In the genomic region with DNA sequence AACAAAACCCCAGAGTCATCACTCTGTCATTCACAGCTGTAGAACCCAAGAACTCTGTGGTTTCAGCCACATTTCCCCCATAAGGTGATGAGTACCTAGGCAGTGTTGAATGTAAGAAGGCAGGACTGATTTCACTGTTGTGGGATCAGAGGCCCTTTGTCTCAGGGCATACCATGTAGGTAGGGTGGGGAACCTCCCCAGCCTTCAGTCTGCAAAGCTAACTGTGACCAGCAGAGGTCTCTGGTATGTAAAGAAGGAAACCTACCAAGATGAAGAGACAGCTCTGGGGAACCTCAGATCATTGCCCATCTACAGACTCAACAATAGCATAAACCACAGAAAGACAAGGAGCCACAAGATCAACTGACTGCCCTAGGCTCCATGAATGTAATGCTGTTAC, we compare ENCODE assay signal across 10 mouse cellular contexts. TPM values are rescaled to one million over a fixed set of nuclear protein-coding genes. Genes with fewer than 3 reads are reported as not detected.
DNase-seq lines count a peak whose midpoint lies in the region; ATAC-seq and TF ChIP-seq lines count a peak whose summit lies in the region.
"Had no signal": no experiment of that assay in that cellular context is flagged by ENCODE, and none has a peak within 500 bp of the region (broad histone marks: within the 10 kb centered on the region; RNA-seq: fewer than 3 reads in every experiment).

No protein-coding gene starts in this region.

- no peaks in the 10 kb centered on the region for H3K9me3 ChIP-seq in hindbrain, postnatal 0 days (ENCODE audit: low read length)
- H3K9me3 ChIP-seq: limb, embryonic 12.5 days had no signal

- H3K27ac ChIP-seq in liver, adult 2 months (replicated peaks; ENCODE audit: insufficient read depth, low read depth, low read length): no peak overlapping the region
- H3K27ac ChIP-seq in bone marrow, adult 2 months (ENCODE audit: control insufficient read depth, insufficient read depth, low read depth, low read length, poor library complexity): no peak overlapping the region
- no peak overlapping the region for H3K27ac ChIP-seq in hindbrain, postnatal 0 days
- H3K27ac ChIP-seq: limb, embryonic 12.5 days had no signal

- ATAC-seq in hindbrain, postnatal 0 days: no peak
- no peak for ATAC-seq in erythroid progenitor cell, adult 5-6 weeks (replicated peaks; ENCODE audit: low FRiP score, poor library complexity, severe bottlenecking)

- H3K4me1 ChIP-seq in liver, adult 2 months (ENCODE audit: control insufficient read depth, insufficient read depth, low read length): no peaks in the 10 kb centered on the region
- H3K4me1 ChIP-seq in bone marrow, adult 2 months (ENCODE audit: control insufficient read depth, insufficient read depth, low read length): no peaks in the 10 kb centered on the region; the same call in 1 of the 2 replicates
- H3K4me1 ChIP-seq in hindbrain, postnatal 0 days (ENCODE audit: insufficient read depth, low read length): no peaks in the 10 kb centered on the region
- H3K4me1 ChIP-seq: limb, embryonic 12.5 days had no signal

- DNase-seq in adrenal gland, adult (ENCODE audit: inconsistent age in 2 of 2, low spot score in 1 of 2): peak; percentile 34 to 77
- no peak for DNase-seq in adrenal gland, adult 8-10 months
- peak; percentile 6 for DNase-seq in liver, adult 2 months (ENCODE audit: extremely low read depth, low read depth, low spot score)
- no peak for DNase-seq in liver
- DNase-seq in hindbrain, postnatal 0 days (ENCODE audit: low spot score): peak; percentile 50
- DNase-seq in right cerebral cortex, postnatal 14 days: peak; percentile 22

- peak; percentile 26; the same call in 1 of the 2 replicates for TF ChIP-seq CTCF in liver, adult 2 months (IDR thresholded peaks at IDR 0.05; ENCODE audit: low read depth, low read length)
- peak; percentile 38; the same call in 1 of the 2 replicates for TF ChIP-seq CTCF in bone marrow, adult 2 months (IDR thresholded peaks at IDR 0.05; ENCODE audit: control insufficient read depth, insufficient read depth, low read length)
- peak; percentile 62 for TF ChIP-seq CTCF in hindbrain, postnatal 0 days (IDR thresholded peaks at IDR 0.05; ENCODE audit: low read depth)

- no peak overlapping the region for H3K9ac ChIP-seq in liver, adult 2 months (ENCODE audit: low read depth, low read length)
- no peak overlapping the region for H3K9ac ChIP-seq in hindbrain, postnatal 0 days (replicated peaks; ENCODE audit: low read length)
- H3K9ac ChIP-seq: limb, embryonic 12.5 days had no signal

- no peaks in the 10 kb centered on the region for H3K27me3 ChIP-seq in liver, adult 2 months (ENCODE audit: control insufficient read depth, insufficient read depth, low read length)
- no peaks in the 10 kb centered on the region for H3K27me3 ChIP-seq in hindbrain, postnatal 0 days (ENCODE audit: insufficient read depth, low read length)
- H3K27me3 ChIP-seq: limb, embryonic 12.5 days had no signal

- no peaks in the 10 kb centered on the region for H3K79me2 ChIP-seq in liver, adult 2 months (ENCODE audit: control insufficient read depth, insufficient read depth, low read length)

- H3K36me3 ChIP-seq in liver, adult 2 months (ENCODE audit: control insufficient read depth, insufficient read depth, low read length): no peaks in the 10 kb centered on the region
- no peaks in the 10 kb centered on the region for H3K36me3 ChIP-seq in hindbrain, postnatal 0 days (ENCODE audit: insufficient read depth, low read length)
- H3K36me3 ChIP-seq: limb, embryonic 12.5 days had no signal

- H3K4me2 ChIP-seq in hindbrain, postnatal 0 days (ENCODE audit: low read depth, low read length): no peak overlapping the region
- H3K4me2 ChIP-seq: limb, embryonic 12.5 days had no signal

- no peak overlapping the region for H3K4me3 ChIP-seq in liver, adult 2 months (ENCODE audit: insufficient read depth, low read depth, low read length)
- no peak overlapping the region for H3K4me3 ChIP-seq in bone marrow, adult 2 months (replicated peaks; ENCODE audit: control insufficient read depth, low read depth, low read length)
- no peak overlapping the region for H3K4me3 ChIP-seq in hindbrain, postnatal 0 days (ENCODE audit: low read length)
- H3K4me3 ChIP-seq: limb, embryonic 12.5 days had no signal

- no peak for TF ChIP-seq POLR2A in liver, adult 2 months (IDR thresholded peaks at IDR 0.05; ENCODE audit: extremely low read depth, insufficient read depth, low read length)
- no peak for TF ChIP-seq POLR2A in bone marrow, adult 2 months (IDR thresholded peaks at IDR 0.05; ENCODE audit: borderline replicate concordance, control insufficient read depth, low read depth, low read length)

RNA-seq across cellular contexts. Expression of a gene that starts 36.4 kb away (rescaled TPM):
- not detected for total RNA-seq in adrenal gland, adult 8-10 months (2022)
- total RNA-seq in liver, adult 2 months (2014; rRNA removed): not detected in 2 replicates
- polyA plus RNA-seq in liver, adult 2 months (2012; rRNA removed): not detected in 2 replicates
- polyA plus RNA-seq in bone marrow, adult 2 months (2011; ENCODE audit: insufficient read depth, insufficient read length, low replicate concordance, missing spikeins): not detected in 2 replicates
- total RNA-seq in hindbrain, postnatal 0 days (2014; rRNA removed): 0.89 TPM in 1 of 2 replicates, not detected in the other
- polyA plus RNA-seq in hindbrain, postnatal 0 days (2015; fragmentation: Nextera tagmentation; extraction: Ambion mirVana): 0.25 and 0.39 TPM in 2 replicates
- 2.2 TPM in 1 of 2 replicates, not detected in the other for total RNA-seq in erythroid progenitor cell, adult 5-6 weeks (2015; ENCODE audit: low replicate concordance)
- not detected in 2 replicates for total RNA-seq in erythroid progenitor cell, adult 5-6 weeks (2017; ENCODE audit: low replicate concordance)
- polyA plus RNA-seq: limb, embryonic 12.5 days; stomach, embryonic 16.5 days had no signal

Comparison
In these comparisons a context has a peak if more than half of its experiments do, and no peak if none do; other contexts are left out.
1. DNase-seq: peak in adrenal gland, adult (2 of 2), liver, adult 2 months (single experiment), hindbrain, postnatal 0 days (single experiment) and right cerebral cortex, postnatal 14 days (single experiment); none in adrenal gland, adult 8-10 months (single experiment) and liver (single experiment).
2. Peak in every context shown above with its lines, with median percentiles within 50 percentile points of each other: CTCF ChIP-seq.